Mouse (Mus musculus) cerebellum, postnatal 4 days (tissue): ENCODE results near the gene Hrk.

Source experiments
- DNase-seq, 2 experiments: peaks; one replicate each; pipeline ENCODE4 v3.0.0; 2022; ENCODE audit warnings: low spot score in 2 of 2, mixed read lengths in 1 of 2

The Hrk gene

DNA sequence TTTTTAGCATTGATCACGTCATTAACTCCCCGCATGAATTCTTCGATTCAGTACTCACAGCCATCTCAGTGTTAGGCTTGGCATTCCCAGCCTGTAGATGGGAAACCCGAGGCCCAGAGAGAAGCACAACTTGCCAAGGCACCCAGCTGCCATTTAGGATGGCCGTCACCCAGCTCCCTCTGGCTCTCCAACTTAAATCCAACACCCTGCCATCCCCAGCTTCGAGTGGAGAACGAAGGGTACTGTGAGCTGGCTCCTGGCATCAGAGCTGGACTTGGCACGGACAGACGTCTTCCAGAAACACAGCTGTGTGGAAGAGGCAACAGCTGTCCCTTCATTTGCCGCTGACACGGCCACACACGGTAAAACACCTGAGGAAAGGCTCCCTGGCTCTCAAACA lies at the start of gene Hrk:
Hrk (plus strand) TSS at position 68 of the 400 bp plus-strand sequence.
- DNase-seq: no peak

DNA sequence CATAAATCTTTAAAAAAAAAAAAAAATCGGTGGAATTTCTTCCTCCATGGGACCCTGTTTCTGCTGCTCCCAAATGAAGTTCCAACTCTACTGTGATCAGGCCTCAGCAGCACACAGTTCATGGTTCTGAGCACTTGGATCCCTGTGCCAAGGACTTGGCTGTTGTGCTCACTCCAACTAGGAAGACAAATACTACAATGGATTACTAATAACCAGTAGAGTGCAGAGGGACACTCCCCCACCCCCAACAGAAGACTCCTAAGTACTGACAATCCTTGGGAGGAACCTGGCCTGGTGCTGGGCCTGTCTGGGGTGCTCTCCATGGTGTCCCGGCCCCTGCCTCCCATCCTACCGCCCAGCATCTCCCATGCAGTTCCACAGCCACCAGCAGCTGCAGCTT lies 46.1 kb upstream of the Hrk start:
- DNase-seq: no peak

GRCm38 (mm10) chr5:118118922-118119321 lies 45.5 kb upstream of the Hrk start:
- no peak for DNase-seq

DNA sequence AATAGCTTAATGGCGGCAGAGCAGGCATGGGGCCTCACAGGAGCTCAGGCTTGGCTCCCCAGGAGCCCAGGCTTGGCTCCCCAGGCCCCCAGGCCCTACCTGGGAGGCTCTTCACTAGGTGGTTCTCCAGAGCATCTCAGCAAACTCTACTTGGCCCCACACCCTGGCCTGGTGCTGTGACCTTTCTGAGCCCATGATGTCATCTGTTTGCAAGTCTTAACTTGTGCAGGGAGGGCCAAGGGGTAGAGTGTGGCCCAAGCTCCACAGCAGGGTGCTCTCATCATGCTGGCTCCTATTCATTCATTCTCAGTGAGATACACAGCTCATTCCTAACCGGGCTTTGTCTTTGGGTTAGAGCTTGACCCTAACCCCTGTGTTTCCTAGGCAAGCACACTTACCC lies 43.8 kb upstream of the Hrk start:
- no peak for DNase-seq

- no peak for DNase-seq
Measured at GRCm38 (mm10) chr5:118121928-118122327, 42.5 kb upstream of the Hrk start.

DNA sequence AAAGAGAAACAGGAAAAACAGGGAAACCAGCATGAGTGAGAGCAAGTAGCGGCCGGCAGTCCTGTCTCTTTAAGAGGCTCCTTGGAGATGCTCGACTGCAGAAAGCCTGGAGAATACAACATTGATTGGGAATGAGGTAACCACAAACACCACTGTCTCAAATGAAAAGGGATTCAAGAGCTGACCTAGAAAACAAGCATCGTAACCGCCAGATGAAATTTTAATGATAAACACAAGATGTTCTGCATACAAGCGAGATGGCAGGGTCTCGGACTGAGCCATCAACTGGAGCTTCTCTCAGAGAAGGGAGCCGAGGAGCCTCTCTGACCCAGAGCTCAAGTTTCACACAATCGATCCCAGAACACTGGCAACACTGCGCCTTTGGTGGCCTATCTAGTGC lies 41.4 kb upstream of the Hrk start:
- no peak for DNase-seq

DNA sequence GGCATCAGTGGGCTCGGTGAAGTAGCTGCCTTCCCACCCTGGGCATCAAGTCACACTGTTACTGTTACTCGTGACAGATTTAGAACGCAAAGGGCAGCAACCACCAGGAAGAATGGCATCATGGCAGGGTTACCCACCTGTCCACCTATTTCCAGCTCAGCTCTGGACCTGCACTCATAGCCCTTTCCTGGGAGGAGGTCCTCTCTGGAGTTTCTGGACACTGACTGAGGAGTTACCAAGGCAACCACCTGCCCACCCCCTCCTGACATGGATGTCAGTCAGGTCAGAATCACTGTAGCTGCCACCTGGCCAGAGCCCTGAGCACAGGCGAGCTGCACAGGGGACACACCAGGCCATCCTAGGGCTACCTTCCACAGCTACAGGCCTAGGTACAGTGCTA lies 37.8 kb upstream of the Hrk start:
- no peak for DNase-seq

GRCm38 (mm10) chr5:118128208-118128607 lies 36.2 kb upstream of the Hrk start:
- no peak for DNase-seq

GRCm38 (mm10) chr5:118128651-118129050 lies 35.8 kb upstream of the Hrk start:
- DNase-seq: no peak

DNA sequence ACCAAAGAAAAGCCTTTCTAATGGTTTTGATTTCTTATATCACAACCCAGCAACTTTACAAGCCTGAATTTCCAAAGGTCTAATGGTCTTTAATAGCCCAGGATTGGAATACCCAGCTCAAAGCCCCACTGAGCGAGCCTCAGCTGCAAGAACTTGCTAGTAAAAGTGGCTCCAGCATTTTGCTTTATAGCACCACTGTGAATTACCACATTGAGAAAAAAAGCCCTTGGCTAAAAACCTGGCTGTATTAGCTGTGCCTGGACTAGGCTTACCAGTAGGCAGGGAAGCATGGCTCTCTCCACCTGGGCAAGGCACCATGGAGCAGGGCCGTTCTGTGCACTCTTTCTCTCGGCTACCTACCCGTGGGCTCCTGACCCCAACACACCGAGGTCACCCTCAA lies 28.1 kb upstream of the Hrk start:
- no peak for DNase-seq

- DNase-seq: no peak
Measured at GRCm38 (mm10) chr5:118139630-118140029, 24.8 kb upstream of the Hrk start.

GRCm38 (mm10) chr5:118142471-118142870 lies 22.0 kb upstream of the Hrk start:
- no peak for DNase-seq

DNA sequence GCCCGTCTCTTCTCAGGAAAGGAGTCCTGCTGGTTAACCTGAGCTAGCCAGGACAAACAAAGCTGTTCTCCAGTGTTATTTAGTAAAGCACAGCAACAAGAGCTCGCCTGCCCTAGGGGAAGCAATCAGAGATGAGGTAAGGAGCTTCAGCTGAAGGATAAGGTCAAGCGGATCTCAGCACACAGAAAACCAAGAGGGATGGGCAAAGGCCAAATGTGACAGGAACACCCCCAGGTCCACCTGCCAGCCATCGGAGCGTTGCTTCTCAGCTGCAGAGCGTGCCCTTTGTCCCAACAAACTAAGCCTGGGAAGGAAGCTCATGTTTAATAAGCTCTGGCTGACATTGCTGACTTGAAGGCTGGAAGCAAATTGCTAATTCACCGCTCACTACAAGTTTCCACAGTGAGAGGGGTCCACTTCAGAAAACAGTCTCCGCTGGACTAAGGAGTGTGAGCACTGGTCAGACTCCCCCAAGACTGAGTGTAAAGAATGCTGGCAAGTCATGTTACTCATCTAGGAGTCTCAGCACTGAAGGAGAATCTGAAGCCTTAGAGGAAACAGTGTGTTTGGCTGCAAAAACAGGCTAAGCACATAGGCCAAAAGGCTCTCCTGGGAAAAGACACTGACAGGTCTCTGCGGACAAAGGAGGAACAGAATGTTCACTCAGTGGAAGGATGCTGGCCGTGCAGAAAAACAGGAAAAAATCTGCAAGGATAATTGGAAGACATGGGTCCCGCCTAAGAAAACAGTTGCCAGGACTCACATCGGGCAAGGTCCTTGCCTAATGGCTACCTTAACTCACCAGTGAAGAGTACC lies 21.0 kb upstream of the Hrk start:
- no peak for DNase-seq

- DNase-seq: no peak
Measured at GRCm38 (mm10) chr5:118144327-118144726, 20.1 kb upstream of the Hrk start.

DNA sequence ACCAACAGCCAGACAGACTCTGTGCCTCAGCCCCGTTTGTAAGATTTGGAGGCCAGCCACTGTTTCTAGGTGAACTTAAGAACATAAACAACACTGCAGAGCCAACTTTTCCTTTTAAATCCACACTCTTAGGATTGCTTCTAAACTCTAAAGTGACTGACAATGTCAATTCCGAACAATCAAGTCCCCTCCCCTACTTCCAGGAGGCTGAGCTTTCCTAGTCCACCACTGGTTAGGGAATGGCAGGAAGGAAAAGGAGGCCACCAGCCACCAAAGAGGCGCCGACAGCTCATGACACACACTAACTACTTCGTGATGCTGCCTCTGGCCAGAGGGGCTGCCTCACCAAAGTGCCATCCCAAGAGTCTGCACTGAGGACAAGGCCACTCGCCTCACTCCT lies 19.7 kb upstream of the Hrk start:
- DNase-seq: no peak

DNA sequence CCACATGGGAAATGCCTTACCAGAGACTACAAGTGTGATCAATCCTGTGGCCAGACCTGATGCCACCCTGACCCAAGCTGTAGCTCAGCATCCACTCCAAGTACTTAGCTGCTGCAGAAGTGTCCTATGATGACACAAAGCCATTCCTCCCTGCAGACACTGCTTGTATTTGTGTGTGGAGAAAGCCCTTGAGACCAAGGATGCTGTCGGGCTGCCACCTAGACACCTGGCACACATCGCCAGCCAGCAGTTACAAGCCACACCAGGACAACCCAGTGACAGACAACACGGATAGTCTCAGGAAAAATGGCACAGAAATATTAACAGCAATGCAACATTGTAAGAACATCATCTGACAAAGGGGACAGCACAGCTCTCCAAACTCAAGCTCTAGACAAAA lies 19.0 kb upstream of the Hrk start:
- DNase-seq: no peak

- no peak for DNase-seq
Measured at GRCm38 (mm10) chr5:118145999-118146679, 18.3 kb upstream of the Hrk start.

DNA sequence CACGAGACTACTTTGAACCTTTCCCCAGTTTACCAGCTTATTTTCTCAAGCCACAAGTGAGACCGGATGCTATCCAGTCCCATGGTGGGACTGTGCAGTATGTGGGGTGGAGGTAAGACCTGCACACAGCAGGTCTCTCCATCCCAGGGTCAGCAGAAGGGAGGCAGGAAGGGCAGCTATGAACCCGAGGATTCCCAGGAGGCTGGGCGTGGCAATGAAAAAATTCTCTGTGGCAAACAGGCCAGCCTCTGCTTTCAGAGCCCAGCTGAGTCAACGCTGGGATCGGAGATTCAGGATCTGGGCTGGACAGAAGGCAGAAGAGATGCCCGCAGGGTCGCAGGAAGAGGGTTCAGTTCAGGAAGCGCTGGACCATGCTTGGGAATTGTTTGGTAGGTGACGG lies 17.2 kb upstream of the Hrk start:
- no peak for DNase-seq

DNA sequence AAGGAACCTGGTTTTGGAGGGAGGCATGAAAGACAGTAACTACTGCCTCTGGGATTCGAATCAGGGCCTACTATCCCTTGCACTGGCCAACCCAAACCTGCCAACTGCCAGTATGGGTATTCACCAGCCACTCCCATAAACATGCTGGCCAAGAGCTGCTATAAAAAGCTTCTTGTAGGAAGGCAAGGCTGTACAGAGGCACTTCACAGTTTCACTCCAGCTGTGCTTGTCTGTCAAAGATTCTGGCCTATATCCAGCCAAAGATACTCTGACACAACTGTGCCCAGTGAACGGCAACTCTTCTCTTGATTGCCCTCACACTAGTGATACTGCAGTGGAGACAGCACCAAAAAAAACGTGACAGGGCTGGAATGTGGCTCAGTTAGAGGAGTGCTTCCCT lies 14.7 kb upstream of the Hrk start:
- no peak for DNase-seq

GRCm38 (mm10) chr5:118154839-118155564 lies 9.4 kb upstream of the Hrk start, which contains the start of gene Fbxw8:
TSS of gene Fbxw8 (minus strand) at chr5:118155464.
- peak; percentile 86 to 93 for DNase-seq

- DNase-seq: no peak
Measured at GRCm38 (mm10) chr5:118155565-118155947, 8.9 kb upstream of the Hrk start.

DNA sequence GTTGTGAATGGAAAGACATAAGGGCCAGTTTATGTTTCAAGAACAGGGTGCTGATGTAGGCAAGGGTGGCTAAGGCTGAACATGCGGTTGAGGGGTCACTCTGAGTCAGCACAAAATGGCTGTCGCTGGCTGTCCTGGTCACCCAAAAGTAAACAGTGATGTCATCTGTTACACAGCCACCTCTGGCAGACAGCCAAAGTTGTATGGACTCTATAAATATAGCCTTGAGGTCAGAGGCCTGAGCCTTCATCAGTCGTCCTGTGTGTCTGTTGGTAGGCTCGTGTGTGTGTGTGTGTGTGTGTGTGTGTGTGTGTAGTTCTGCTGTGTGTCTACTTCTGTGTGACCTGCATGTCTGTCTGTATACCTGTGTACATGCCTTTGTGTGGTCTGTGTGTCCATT lies 7.5 kb upstream of the Hrk start:
- DNase-seq: no peak

- no peak for DNase-seq
Measured at GRCm38 (mm10) chr5:118160691-118161090, 3.8 kb upstream of the Hrk start.
